Mouse (Mus musculus) kidney, embryonic 15.5 days (tissue): Measurements from ENCODE around the gene Ak6. TPM values are rescaled to one million over a fixed set of nuclear protein-coding genes. Genes with fewer than 3 reads are reported as not detected.

ENCODE experiments used
- ATAC-seq: fragments of 200-750 bp; cut with Nextera tagmentation; replicated peaks from 2 replicates; pipeline ENCODE4 v1.8.0; 2017; ENCODE audit warnings: moderate TSS enrichment; ENCODE audit not compliant: low FRiP score
- H3K27ac ChIP-seq: fragments of 300-500 bp; sonication (generic); 2 replicates; pipeline ENCODE4 v1.5.1; 2015; ENCODE audit warnings: mild to moderate bottlenecking, inconsistent platforms
- H3K27me3 ChIP-seq: fragments of 300-500 bp; sonication (generic); 2 replicates; pipeline ENCODE4 v1.6.1; 2015; ENCODE audit warnings: inconsistent platforms
- H3K36me3 ChIP-seq: fragments of 300-500 bp; sonication (generic); 2 replicates; pipeline ENCODE4 v1.6.1; 2015; ENCODE audit warnings: inconsistent platforms
- H3K4me1 ChIP-seq: fragments of 300-500 bp; sonication (generic); 2 replicates; pipeline ENCODE4 v1.6.1; 2015; ENCODE audit warnings: inconsistent platforms
- H3K4me2 ChIP-seq: fragments of 300-500 bp; sonication (generic); 2 replicates; pipeline ENCODE4 v1.6.1; 2015; ENCODE audit warnings: moderate library complexity, mild to moderate bottlenecking, inconsistent platforms
- H3K4me3 ChIP-seq: fragments of 300-500 bp; sonication (generic); replicated peaks from 2 replicates; pipeline ENCODE4 v1.5.1; 2015; ENCODE audit warnings: mild to moderate bottlenecking, inconsistent platforms
- H3K9ac ChIP-seq: fragments of 300-500 bp; sonication (generic); 2 replicates; pipeline ENCODE4 v1.6.1; 2015; ENCODE audit warnings: mild to moderate bottlenecking, inconsistent platforms
- H3K9me3 ChIP-seq: fragments of 300-500 bp; sonication (generic); replicated peaks from 2 replicates; pipeline ENCODE4 v1.6.1; 2016; ENCODE audit warnings: inconsistent platforms
- WGBS: fragments of 180-500 bp; shearing (Covaris S2); methylation state at CpG from one replicate; pipeline ENCODE4 v1.1.7; 2015; ENCODE audit warnings: mixed read lengths; 5-methylcytosine and 5-hydroxymethylcytosine counted together
- polyA plus RNA-seq: library from polyadenylated mRNA; unstranded; fragments of >200 nt; fragmentation: Nextera tagmentation; extraction: Ambion mirVana; gene quantifications from 2 replicates; pipeline ENCODE4 v1.2.1, GENCODE M21; 2015

Gene Ak6
- polyA plus RNA-seq, 1 experiment from 2014 or later = 268 TPM

DNA sequence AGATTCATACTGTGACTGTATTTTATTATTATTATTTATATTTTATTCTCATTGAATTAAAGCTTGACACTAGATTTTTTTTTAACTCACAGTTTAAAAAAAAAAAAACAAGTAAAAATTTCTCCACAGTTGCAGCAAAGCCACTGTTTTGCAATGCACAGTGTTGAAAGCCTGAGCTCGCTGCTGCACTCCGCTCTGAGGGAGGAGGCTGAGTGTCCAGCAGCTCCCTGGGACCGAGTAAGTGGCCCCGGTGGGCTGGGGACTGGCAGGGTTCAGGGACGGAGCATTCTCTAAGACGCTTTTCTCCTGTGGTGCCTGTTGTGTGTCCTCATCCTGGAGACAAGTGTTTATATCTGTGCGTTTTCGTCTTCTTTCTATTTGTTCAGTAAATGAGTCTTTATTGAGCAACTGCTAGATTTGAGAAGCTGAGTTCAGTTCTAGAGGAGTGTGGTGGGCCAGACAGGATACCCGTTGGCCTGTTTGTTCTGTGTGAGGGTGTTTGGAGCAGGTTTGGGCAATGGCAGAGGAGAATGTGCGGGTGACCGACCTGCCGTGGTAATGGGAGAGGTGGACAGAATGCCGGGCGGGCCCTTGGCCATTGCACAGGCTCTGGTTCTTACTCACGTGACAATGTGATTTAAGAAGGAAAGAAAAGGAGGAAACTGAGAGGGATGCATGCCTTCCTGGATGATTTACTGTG is 25.3 kb downstream of the Ak6 start:
- Histone ChIP-seq H3K36me3 (peaks cover 4% of the 10 kb centered on the region; the same call in 1 of the 2 replicates), H3K9me3 (no peaks in the 10 kb centered on the region), H3K4me3 (no peak overlapping the region), H3K4me1 (no peaks in the 10 kb centered on the region), H3K27me3 (no peaks in the 10 kb centered on the region), H3K4me2 (no peak overlapping the region), H3K27ac (no peak overlapping the region), H3K9ac (no peak overlapping the region)
- ATAC-seq = no peak
- WGBS = 77% methylated on average over 15 of the region's 15 CpGs

DNA sequence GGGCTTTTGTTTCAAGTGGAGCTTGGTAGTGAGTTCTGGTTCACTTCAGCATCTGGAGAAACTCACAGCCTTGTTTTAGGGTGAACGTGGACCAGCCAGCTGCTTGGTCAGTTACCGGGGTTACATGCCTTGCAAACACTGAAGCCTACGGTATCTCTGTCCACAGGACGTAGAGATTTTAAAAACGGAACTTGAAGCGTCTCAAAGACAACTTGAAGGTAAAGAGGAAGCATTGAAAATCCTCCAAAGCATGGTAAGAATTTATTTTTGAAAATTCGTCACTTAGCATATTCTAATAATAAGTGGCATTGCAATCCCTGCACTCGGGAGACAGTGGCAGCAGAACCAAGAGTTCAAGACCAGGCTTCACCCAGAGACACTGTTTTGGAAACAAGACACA is 30.8 kb downstream of the Ak6 start:
- H3K4me3 ChIP-seq = no peak overlapping the region
- no peak overlapping the region for H3K9ac ChIP-seq
- 88% methylated on average over 8 of the region's 8 CpGs for WGBS
- no peak overlapping the region for H3K4me2 ChIP-seq
- no peaks in the 10 kb centered on the region for H3K4me1 ChIP-seq
- H3K27me3 ChIP-seq = no peaks in the 10 kb centered on the region
- H3K9me3 ChIP-seq = no peaks in the 10 kb centered on the region
- no peaks in the 10 kb centered on the region for H3K36me3 ChIP-seq
- no peak overlapping the region for H3K27ac ChIP-seq
- no peak for ATAC-seq

DNA sequence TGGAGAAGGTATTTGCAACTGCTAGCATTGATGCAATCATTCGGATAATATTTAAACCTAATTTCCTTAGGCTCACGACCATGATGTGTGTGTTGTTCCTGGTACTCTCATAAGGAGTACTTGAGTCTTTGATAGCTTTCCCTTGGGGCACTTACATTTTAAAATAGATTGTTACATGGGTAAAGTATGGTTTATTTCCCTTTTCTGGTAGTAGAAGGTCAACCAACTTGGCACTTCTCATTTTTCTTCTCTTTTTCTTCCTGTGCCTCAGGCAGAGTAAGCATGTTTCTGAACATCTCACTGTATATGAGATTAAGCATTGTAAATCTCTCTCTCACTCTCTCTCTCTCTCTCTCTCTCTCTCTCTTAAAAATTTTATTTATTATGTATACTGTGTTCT is 32.1 kb downstream of the Ak6 start:
- ATAC-seq = no peak
- 67% methylated on average over 2 of the region's 2 CpGs for WGBS
- H3K27me3 ChIP-seq = no peaks in the 10 kb centered on the region
- no peaks in the 10 kb centered on the region for H3K4me1 ChIP-seq
- H3K27ac ChIP-seq = no peak overlapping the region
- H3K4me3 ChIP-seq = no peak overlapping the region
- no peaks in the 10 kb centered on the region for H3K36me3 ChIP-seq
- no peak overlapping the region for H3K4me2 ChIP-seq
- H3K9me3 ChIP-seq = no peaks in the 10 kb centered on the region
- H3K9ac ChIP-seq = no peak overlapping the region

DNA sequence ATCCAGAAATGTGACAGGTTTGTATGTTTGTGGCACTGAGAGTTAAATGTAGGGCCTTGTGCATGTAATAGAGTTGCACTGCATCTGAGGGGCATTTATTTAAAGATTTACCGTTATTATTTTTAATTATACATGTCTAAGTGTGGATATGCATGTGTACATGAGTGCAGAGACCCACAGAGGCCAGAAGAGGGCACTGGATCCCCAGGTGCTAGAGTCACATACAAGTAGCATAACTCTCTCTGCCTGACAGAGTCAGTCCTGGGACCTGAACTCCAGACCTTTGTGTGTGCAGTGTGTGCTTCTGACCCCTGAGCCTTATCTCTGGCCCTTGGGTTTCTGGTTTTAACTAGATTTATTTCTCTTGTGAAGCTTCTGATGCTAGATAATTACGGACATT is 33.6 kb downstream of the Ak6 start:
- no peaks in the 10 kb centered on the region for H3K4me1 ChIP-seq
- no peaks in the 10 kb centered on the region for H3K27me3 ChIP-seq
- no peak overlapping the region for H3K27ac ChIP-seq
- no peaks in the 10 kb centered on the region for H3K36me3 ChIP-seq
- WGBS = 70% methylated on average over 2 of the region's 2 CpGs
- no peak overlapping the region for H3K4me3 ChIP-seq
- H3K9ac ChIP-seq = no peak overlapping the region
- no peaks in the 10 kb centered on the region for H3K9me3 ChIP-seq
- no peak for ATAC-seq
- H3K4me2 ChIP-seq = no peak overlapping the region

DNA sequence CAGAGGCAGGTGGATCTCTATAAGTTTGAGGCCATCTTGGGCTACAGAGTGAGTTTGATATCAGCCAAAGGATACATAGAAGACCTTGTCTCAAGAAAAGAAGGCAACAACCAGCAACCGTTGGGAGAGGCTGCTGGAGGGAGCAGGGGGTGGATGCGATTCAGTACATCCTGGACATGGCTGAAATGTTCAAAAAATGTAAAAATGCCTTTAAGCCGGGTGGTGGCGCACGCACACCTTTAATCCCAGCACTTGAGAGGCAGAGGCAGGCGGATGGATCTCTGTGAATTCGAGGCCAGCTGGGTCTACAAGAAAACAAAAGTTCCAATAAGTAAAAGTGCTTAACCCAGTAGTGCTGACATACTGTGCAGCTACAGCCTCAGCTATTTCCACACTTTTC is 36.7 kb downstream of the Ak6 start:
- no peaks in the 10 kb centered on the region for H3K27me3 ChIP-seq
- H3K4me1 ChIP-seq = no peaks in the 10 kb centered on the region
- ATAC-seq = no peak
- peaks cover 6% of the 10 kb centered on the region; the same call in 1 of the 2 replicates for H3K36me3 ChIP-seq
- no peak overlapping the region for H3K4me2 ChIP-seq
- WGBS = 74% methylated on average over 7 of the region's 7 CpGs
- H3K9ac ChIP-seq = no peak overlapping the region
- H3K4me3 ChIP-seq = no peak overlapping the region
- no peaks in the 10 kb centered on the region for H3K9me3 ChIP-seq
- H3K27ac ChIP-seq = no peak overlapping the region

DNA sequence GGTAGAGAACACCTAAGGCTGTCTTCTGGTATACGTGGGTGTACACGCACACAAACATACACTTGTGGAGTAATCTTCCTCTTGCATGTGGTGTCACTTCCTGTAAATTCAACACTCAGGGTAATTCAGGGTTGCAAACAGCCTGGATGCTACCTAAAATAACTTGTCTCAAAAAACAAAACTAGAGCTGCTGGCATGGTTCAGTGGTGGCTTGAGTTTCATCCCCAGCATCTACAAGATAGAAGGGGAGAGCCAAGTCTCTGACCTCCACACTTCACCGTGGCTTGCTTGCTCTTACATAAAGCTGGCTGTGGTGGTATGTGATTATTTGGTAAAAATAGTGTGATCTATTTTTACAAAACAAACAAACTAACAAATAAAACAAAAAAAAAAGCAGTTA is 46.8 kb downstream of the Ak6 start:
- H3K4me1 ChIP-seq = no peaks in the 10 kb centered on the region
- H3K27me3 ChIP-seq = no peaks in the 10 kb centered on the region
- no peak overlapping the region for H3K4me3 ChIP-seq
- H3K9me3 ChIP-seq = no peaks in the 10 kb centered on the region
- H3K27ac ChIP-seq = no peak overlapping the region
- no peak for ATAC-seq
- no peak overlapping the region for H3K9ac ChIP-seq
- no peak overlapping the region for H3K4me2 ChIP-seq
- 93% methylated on average over 3 of the region's 3 CpGs for WGBS
- peaks cover 80% of the 10 kb centered on the region for H3K36me3 ChIP-seq

DNA sequence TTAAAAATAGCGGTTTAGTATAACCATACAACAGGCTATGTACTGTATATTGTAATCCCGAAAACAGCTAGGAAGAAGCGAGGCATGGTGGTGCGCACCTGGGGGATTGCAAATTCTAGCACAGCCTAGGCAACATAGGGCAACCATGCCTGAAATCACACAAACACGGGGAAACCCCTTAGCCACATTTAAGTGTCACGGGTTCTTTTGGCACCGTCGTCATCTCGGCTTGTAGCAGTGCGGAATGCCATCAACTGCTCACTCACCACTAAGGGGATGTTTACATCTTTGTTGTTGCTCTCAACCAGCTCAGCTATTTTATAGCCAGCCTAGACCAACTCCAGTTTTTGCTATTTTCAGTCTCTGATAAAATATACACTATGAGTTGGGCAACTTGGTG is 48.1 kb downstream of the Ak6 start:
- no peaks in the 10 kb centered on the region for H3K27me3 ChIP-seq
- H3K4me3 ChIP-seq = no peak overlapping the region
- 93% methylated on average over 10 of the region's 10 CpGs for WGBS
- H3K9ac ChIP-seq = no peak overlapping the region
- H3K4me2 ChIP-seq = no peak overlapping the region
- H3K9me3 ChIP-seq = no peaks in the 10 kb centered on the region
- no peak overlapping the region for H3K27ac ChIP-seq
- no peaks in the 10 kb centered on the region for H3K4me1 ChIP-seq
- ATAC-seq = no peak
- H3K36me3 ChIP-seq = peaks cover 93% of the 10 kb centered on the region

DNA sequence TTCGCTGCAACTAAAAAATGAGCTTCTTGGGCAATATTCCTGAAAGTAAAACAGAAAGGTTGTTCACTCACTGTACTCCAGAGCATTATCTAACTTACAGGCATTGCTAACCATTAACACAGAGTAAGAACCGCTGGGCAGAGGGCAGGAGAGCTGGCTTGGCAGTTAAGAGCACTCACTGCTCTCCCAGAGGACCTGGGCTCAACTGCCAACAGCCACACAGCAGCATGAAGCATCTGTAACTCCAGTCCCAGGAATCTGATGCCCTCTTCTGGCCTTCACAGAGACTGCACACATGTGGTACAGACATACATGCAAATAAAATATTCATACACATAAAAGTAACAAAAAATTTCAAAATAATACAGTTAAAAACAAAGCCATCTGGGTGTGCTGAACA is 52.7 kb downstream of the Ak6 start:
- no peak overlapping the region for H3K4me3 ChIP-seq
- 92% methylated on average over 2 of the region's 2 CpGs for WGBS
- H3K4me2 ChIP-seq = no peak overlapping the region
- no peak overlapping the region for H3K9ac ChIP-seq
- ATAC-seq = no peak; the same call in 1 of the 2 replicates
- no peak overlapping the region for H3K27ac ChIP-seq
- no peaks in the 10 kb centered on the region for H3K9me3 ChIP-seq
- H3K4me1 ChIP-seq = no peaks in the 10 kb centered on the region
- H3K27me3 ChIP-seq = no peaks in the 10 kb centered on the region
- H3K36me3 ChIP-seq = peaks cover 95% of the 10 kb centered on the region

DNA sequence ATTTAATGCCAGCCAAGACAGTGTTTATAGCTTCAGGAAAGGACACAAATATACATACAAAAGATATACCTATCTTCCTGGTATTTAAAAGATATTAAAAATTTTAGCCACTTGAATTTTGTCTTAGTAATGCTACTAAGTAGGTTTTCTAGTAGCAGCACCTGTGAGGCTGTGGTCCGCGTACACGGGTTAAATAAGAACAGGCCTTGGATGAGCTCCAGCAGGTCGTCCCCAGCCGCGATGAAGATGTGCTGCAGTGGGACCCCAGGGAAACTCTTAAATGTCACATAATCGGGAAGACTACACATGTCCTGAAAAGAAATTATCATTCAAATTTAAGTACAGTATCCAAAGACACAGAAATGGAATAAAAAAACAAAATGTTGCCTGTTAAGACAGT is 55.4 kb downstream of the Ak6 start:
- Histone ChIP-seq H3K4me2 (no peak overlapping the region), H3K4me1 (no peaks in the 10 kb centered on the region), H3K9me3 (no peaks in the 10 kb centered on the region), H3K36me3 (peaks cover 95% of the 10 kb centered on the region), H3K4me3 (no peak overlapping the region), H3K27me3 (no peaks in the 10 kb centered on the region), H3K27ac (no peak overlapping the region), H3K9ac (no peak overlapping the region)
- 96% methylated on average over 7 of the region's 7 CpGs for WGBS
- ATAC-seq = no peak

DNA sequence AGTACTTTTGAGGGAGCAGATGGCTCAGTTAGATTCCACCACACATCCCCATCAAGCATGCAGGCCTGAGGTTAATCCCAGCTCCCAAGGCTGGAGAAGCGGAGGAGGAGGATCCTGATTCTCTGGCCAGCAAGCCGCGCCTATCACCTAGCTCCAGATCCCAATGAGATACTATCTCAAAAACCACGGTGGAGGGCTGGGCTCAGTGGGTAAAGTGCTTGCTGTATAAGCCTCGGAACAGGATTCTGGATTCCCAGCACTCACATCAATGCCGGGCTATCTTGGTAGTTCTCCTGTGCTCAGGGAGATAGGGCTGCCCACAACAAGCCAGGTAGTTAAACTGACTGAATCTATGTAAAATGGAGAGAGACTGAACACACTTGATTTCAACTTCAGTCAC is 64.7 kb downstream of the Ak6 start:
- no peaks in the 10 kb centered on the region for H3K9me3 ChIP-seq
- no peak overlapping the region for H3K27ac ChIP-seq
- no peaks in the 10 kb centered on the region for H3K27me3 ChIP-seq
- no peak overlapping the region for H3K4me2 ChIP-seq
- WGBS = 90% methylated on average over 6 of the region's 6 CpGs
- no peak overlapping the region for H3K9ac ChIP-seq
- no peak overlapping the region for H3K4me3 ChIP-seq
- peaks cover 85% of the 10 kb centered on the region for H3K36me3 ChIP-seq
- H3K4me1 ChIP-seq = no peaks in the 10 kb centered on the region
- ATAC-seq = no peak

Other genes starting within 250 kb of the Ak6 start
- gene Naip1, start 198.1 kb upstream of the Ak6 start, polyA plus RNA-seq = not detected in 2 replicates
- gene Gtf2h2, start 158.4 kb upstream of the Ak6 start, polyA plus RNA-seq = 81.4 and 82.1 TPM in 2 replicates
- 26.1 and 27.4 TPM in 2 replicates for gene Ocln, start 98.3 kb upstream of the Ak6 start, polyA plus RNA-seq
- gene Marveld2, start 34.0 kb upstream of the Ak6 start, polyA plus RNA-seq = 14.0 and 15.3 TPM in 2 replicates
- 21.0 and 24.0 TPM in 2 replicates for gene Rad17, start 72 bp downstream of the Ak6 start, polyA plus RNA-seq
- 13.7 and 13.9 TPM in 2 replicates for gene Taf9, start 600 bp downstream of the Ak6 start, polyA plus RNA-seq
- 6.3 and 8.0 TPM in 2 replicates for gene Ccdc125, start 18.7 kb downstream of the Ak6 start, polyA plus RNA-seq
- 106 and 107 TPM in 2 replicates for gene Cdk7, start 80.0 kb downstream of the Ak6 start, polyA plus RNA-seq
- 171 and 186 TPM in 2 replicates for gene Mrps36, start 93.7 kb downstream of the Ak6 start, polyA plus RNA-seq
- 39.0 and 42.7 TPM in 2 replicates for gene Cenph, start 124.9 kb downstream of the Ak6 start, polyA plus RNA-seq
- gene Ccnb1, start 135.6 kb downstream of the Ak6 start, polyA plus RNA-seq = 256 and 259 TPM in 2 replicates
- gene Slc30a5, start 182.4 kb downstream of the Ak6 start, polyA plus RNA-seq = 55.7 and 56.8 TPM in 2 replicates